Mouse (Mus musculus) neural tube, embryonic 15.5 days (tissue): ENCODE results near the gene Ctsd. TPM values are rescaled to one million over a fixed set of nuclear protein-coding genes. Genes with fewer than 3 reads are reported as not detected.
A peak's percentile ranks its signal among the peaks of the same experiment; 100 is the strongest.

ENCODE experiments used
- ATAC-seq: fragments of 200-750 bp; cut with Nextera tagmentation; 2 replicates; pipeline ENCODE4 v1.8.0; 2017; ENCODE audit warnings: mild to moderate bottlenecking, moderate TSS enrichment, moderate library complexity; ENCODE audit not compliant: low FRiP score
- H3K27ac ChIP-seq: fragments of 300-500 bp; sonication (generic); replicated peaks from 2 replicates; pipeline ENCODE4 v1.5.1; 2015; ENCODE audit warnings: mild to moderate bottlenecking, inconsistent platforms
- H3K27me3 ChIP-seq: fragments of 300-500 bp; sonication (generic); replicated peaks from 2 replicates; pipeline ENCODE4 v1.6.1; 2015; ENCODE audit warnings: inconsistent platforms
- H3K36me3 ChIP-seq: fragments of 300-500 bp; sonication (generic); 2 replicates; pipeline ENCODE4 v1.6.1; 2015; ENCODE audit warnings: inconsistent platforms
- H3K4me1 ChIP-seq: fragments of 300-500 bp; sonication (generic); 2 replicates; pipeline ENCODE4 v1.6.1; 2015; ENCODE audit warnings: inconsistent platforms
- H3K4me2 ChIP-seq: fragments of 300-500 bp; sonication (generic); 2 replicates; pipeline ENCODE4 v1.6.1; 2015; ENCODE audit warnings: inconsistent platforms, mild to moderate bottlenecking, moderate library complexity
- H3K4me3 ChIP-seq: fragments of 300-500 bp; sonication (generic); replicated peaks from 2 replicates; pipeline ENCODE4 v1.5.1; 2015; ENCODE audit warnings: mild to moderate bottlenecking, inconsistent platforms
- H3K9ac ChIP-seq: fragments of 300-500 bp; sonication (generic); replicated peaks from 2 replicates; pipeline ENCODE4 v1.6.1; 2015; ENCODE audit warnings: mild to moderate bottlenecking, inconsistent platforms
- H3K9me3 ChIP-seq: fragments of 300-500 bp; sonication (generic); replicated peaks from 2 replicates; pipeline ENCODE4 v1.6.1; 2016; ENCODE audit warnings: inconsistent platforms
- WGBS: fragments of 180-500 bp; shearing (Covaris S2); methylation state at CpG from one replicate; pipeline ENCODE4 v1.1.7; 2015; ENCODE audit warnings: mixed read lengths; 5-methylcytosine and 5-hydroxymethylcytosine counted together
- polyA plus RNA-seq: library from polyadenylated mRNA; unstranded; fragments of >200 nt; fragmentation: Nextera tagmentation; extraction: Ambion mirVana; gene quantifications from 2 replicates; pipeline ENCODE4 v1.2.1, GENCODE M21; 2015

Ctsd gene
- polyA plus RNA-seq, 1 experiment from 2014 or later: 304 TPM

DNA sequence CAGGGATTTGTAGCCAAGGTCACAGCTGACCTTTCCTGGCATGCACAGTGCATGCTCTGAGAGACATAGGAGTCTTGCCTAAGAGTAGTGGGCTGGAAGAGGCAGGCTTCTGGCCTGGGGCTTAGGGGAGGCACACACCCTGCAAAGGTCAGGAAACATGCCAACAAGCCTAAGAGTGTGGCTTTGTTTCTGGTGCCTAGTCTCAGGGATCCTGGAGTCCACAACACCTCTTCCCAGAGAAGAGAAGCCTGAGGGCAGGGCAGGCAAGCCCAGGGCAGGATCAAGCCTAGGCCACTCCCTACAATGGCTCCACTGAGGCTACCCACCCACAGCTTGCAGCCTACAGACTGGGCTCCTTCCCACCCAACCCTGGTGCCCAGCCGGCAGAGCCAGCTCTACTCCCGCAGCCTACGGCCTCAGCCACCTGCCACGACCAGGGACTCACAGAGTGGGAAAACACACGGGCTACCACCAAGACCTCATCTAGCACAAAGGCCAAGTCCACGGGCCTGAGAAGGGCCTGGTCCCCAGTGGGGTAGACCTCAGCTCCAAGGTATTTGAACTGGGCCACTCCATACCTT, 1.1 kb downstream of the Ctsd start:
- Histone ChIP-seq H3K27me3 (no peaks in the 10 kb centered on the region), H3K27ac (no peak overlapping the region), H3K9ac (peak overlapping the region; percentile 86), H3K9me3 (no peaks in the 10 kb centered on the region), H3K4me3 (peak overlapping the region; percentile 86), H3K36me3 (peaks cover 38% of the 10 kb centered on the region), H3K4me1 (peaks cover 30% of the 10 kb centered on the region), H3K4me2 (peak overlapping the region; percentile 91)
- no peak for ATAC-seq
- 66% methylated on average over 6 of the region's 6 CpGs for WGBS

DNA sequence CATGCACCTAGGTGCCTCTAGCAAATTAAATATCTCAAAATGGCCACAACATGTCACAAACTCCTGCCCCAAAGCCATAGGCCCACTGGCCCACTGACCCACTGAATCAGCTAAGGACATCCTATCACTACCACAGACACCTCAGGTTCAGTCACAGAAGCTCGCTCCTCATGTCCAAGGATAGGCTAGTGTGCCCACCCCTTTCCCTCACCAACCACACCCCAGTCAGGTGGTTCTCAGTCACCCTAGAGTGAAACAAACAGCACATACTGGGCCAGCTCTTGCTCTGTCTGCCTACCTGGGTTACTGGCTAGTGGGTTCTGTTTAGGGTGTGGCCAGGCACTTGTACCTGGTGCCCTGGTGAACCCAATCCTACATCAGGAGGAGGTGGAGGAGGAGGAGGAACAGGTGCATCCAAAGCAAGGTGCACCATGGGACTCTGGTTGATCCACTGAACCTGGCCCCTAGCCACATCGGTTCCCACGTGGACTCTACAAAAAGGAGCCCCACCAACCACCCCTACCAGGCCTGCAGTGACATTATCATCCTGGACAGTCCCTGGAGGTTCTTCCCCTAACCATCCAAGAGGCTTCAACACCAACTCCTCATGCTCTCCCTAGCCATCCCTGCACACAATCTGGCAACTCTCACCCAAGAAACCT, 2.0 kb downstream of the Ctsd start:
- WGBS: 90% methylated on average over 3 of the region's 3 CpGs
- Histone ChIP-seq H3K27ac (no peak overlapping the region), H3K27me3 (no peaks in the 10 kb centered on the region), H3K4me3 (peak overlapping the region; percentile 86; the same call in 1 of the 2 replicates), H3K4me2 (peak overlapping the region; percentile 91), H3K36me3 (peaks cover 46% of the 10 kb centered on the region), H3K9ac (peak overlapping the region; percentile 86; the same call in 1 of the 2 replicates), H3K4me1 (peaks cover 30% of the 10 kb centered on the region), H3K9me3 (no peaks in the 10 kb centered on the region)
- no peak for ATAC-seq

DNA sequence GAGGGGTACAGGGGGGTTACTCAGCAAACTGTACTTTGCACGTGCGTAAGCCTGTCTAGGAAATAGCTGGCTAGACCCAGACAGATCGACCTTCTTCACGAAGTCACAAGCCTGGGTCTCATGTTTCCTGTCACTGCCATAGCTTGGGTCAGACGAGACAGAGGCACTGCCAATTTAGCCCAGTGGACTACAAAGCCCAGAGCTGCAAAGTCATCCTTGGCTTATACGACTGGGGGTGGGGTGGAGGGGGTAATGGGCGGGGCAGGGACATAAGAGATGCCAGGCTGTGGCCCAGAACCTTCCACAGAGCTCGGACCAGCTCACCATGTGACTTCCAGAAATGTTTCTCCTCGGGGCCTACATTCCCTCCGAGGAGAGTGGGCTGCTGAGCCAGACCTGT, 3.5 kb downstream of the Ctsd start:
- Histone ChIP-seq H3K36me3 (peaks cover 62% of the 10 kb centered on the region), H3K4me2 (no peak overlapping the region), H3K27ac (no peak overlapping the region), H3K27me3 (no peaks in the 10 kb centered on the region), H3K9ac (no peak overlapping the region), H3K4me1 (peaks cover 30% of the 10 kb centered on the region), H3K4me3 (no peak overlapping the region), H3K9me3 (no peaks in the 10 kb centered on the region)
- no peak for ATAC-seq
- 89% methylated on average over 10 of the region's 10 CpGs for WGBS

DNA sequence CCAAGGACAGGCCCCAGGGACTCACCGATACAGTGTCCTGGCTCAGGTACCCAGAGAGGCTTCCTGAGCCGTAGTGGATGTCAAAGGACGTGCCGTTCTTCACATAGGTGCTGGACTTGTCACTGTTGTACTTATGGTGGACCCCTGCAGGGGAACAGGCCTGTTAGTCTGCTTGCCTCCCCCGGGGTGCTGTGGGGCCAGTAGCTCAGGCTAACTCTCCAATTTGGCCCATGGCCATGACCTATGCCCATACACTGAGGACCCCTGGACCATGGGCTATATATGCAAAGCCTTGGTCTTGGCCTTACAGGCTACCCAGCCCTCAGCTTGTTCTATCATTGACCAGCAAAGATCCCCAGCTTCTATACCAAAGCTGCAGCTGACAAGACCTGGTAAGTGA, 5.3 kb downstream of the Ctsd start, which contains the start of gene Gm49369:
Gene Gm49369, minus strand, starts transcription at position 101 of the 400 bp plus-strand sequence.
- Histone ChIP-seq H3K27me3 (no peaks in the 10 kb centered on the region), H3K4me2 (no peak within 1 kb of the TSS), H3K27ac (no peak within 1 kb of the TSS), H3K9ac (no peak within 1 kb of the TSS), H3K36me3 (peaks cover 79% of the 10 kb centered on the region), H3K9me3 (no peaks in the 10 kb centered on the region), H3K4me3 (no peak within 1 kb of the TSS), H3K4me1 (peaks cover 25% of the 10 kb centered on the region)
- 96% methylated on average over 5 of the region's 5 CpGs for WGBS
- ATAC-seq: no peak

DNA sequence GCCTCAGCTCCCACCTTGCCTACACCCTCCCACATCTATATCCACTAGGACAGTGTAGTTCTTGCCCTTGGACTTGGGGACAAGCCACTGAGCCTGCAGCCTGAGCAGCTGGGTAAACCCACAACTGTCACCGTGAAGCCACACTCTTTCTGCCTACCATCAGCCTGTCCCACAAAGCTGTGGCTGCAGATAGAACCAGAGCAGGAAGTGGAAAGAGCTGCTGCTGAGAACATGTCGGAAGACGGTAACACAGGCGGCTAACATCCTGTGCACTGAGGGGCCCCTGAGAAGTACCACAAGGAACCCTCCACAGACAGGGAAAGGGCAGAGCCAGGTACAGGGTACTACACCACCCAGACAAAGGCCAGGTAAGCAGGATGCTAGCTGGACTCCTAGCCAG, 6.7 kb downstream of the Ctsd start:
- Histone ChIP-seq H3K4me1 (peaks cover 12% of the 10 kb centered on the region), H3K36me3 (peaks cover 93% of the 10 kb centered on the region), H3K27ac (no peak overlapping the region), H3K9me3 (no peaks in the 10 kb centered on the region), H3K27me3 (no peaks in the 10 kb centered on the region), H3K4me3 (no peak overlapping the region), H3K4me2 (no peak overlapping the region), H3K9ac (no peak overlapping the region)
- WGBS: 97% methylated on average over 4 of the region's 4 CpGs
- ATAC-seq: no peak

DNA sequence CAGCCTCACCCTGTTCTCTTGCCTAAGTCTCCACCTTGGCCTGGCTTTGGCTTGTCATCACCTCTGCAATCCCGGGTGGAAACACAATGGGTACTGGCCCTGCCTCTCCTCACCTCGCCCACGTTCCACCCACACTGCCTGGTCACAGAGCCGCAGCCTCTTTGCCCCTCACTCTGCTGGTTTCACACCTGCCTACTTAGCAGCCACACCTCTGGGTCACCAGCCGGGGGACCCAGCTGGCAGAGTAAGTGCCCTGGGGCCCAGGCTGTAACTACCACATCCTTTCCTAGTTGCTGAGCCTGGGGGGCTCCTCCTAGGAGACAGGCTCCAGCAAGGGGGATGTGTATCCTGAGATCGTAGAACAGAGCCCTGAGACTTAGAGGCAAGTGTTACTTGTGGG, 8.7 kb downstream of the Ctsd start:
- Histone ChIP-seq H3K4me1 (no peaks in the 10 kb centered on the region), H3K36me3 (peaks cover 92% of the 10 kb centered on the region), H3K4me2 (no peak overlapping the region), H3K9me3 (no peaks in the 10 kb centered on the region), H3K27ac (no peak overlapping the region), H3K4me3 (no peak overlapping the region), H3K27me3 (peaks cover 3% of the 10 kb centered on the region), H3K9ac (no peak overlapping the region)
- ATAC-seq: no peak
- 93% methylated on average over 6 of the region's 6 CpGs for WGBS

DNA sequence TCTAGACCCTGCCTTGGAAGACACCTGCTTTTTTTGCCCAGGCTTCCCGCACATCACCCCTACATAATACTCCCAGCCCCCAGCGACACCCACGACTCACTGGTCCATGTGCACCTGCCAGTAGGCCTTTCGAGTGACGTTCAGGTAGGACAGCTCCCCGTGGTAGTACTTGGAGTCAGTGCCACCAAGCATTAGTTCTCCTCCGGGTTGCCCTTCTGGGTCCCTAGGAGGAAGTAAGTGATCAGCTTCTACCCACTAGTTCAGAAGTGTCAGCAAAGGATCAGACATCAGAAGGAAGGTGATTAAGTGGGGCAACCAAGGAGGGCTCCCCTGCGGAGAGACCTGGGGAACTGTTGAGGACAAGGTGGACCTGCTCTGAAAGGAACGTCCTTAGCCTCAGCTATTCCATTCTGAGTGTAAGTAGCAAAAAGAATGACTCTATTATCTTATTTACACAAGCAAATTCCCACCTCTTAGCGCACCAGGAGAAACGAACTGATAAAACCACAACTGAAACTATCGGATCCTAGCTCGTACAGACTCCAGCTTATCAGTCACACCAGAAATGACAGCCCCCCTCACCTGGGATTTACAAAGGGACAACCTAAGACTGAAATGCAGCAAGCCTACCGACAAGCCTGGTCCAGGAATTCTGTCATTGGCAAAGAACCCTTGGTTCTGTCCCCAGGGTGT, 10.5 kb downstream of the Ctsd start:
- H3K27me3 ChIP-seq: peaks cover 20% of the 10 kb centered on the region
- peaks cover 74% of the 10 kb centered on the region for H3K36me3 ChIP-seq
- no peak overlapping the region for H3K4me2 ChIP-seq
- no peaks in the 10 kb centered on the region for H3K9me3 ChIP-seq
- H3K4me1 ChIP-seq: peaks cover 3% of the 10 kb centered on the region
- 91% methylated on average over 14 of the region's 14 CpGs for WGBS
- no peak overlapping the region for H3K4me3 ChIP-seq
- no peak overlapping the region for H3K9ac ChIP-seq
- no peak for ATAC-seq
- H3K27ac ChIP-seq: no peak overlapping the region

DNA sequence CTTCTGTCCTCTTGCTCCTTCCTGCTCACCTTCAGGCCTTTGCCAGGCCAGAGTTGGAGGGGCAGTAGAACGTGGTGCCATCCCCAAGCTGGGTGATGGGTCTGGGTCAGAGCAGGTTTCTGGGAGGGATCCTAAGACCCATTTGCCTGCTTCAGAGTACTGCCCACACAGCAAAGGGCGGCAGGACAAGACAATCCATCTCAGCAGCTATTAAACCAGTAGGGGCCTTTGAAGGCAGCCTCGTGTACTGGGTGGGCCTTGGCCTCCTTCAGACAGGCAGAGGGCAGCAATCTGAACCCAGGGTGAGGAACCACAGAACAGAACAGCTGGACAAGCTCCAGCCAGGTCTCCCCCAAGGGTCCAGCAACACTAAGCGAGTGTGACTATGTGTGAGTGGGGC, 11.7 kb downstream of the Ctsd start:
- ATAC-seq: no peak
- Histone ChIP-seq H3K9ac (no peak overlapping the region), H3K27ac (no peak overlapping the region), H3K4me3 (no peak overlapping the region), H3K9me3 (no peaks in the 10 kb centered on the region), H3K36me3 (peaks cover 61% of the 10 kb centered on the region), H3K4me2 (no peak overlapping the region), H3K27me3 (peaks cover 33% of the 10 kb centered on the region), H3K4me1 (peaks cover 16% of the 10 kb centered on the region)
- WGBS: 81% methylated on average over 4 of the region's 4 CpGs

DNA sequence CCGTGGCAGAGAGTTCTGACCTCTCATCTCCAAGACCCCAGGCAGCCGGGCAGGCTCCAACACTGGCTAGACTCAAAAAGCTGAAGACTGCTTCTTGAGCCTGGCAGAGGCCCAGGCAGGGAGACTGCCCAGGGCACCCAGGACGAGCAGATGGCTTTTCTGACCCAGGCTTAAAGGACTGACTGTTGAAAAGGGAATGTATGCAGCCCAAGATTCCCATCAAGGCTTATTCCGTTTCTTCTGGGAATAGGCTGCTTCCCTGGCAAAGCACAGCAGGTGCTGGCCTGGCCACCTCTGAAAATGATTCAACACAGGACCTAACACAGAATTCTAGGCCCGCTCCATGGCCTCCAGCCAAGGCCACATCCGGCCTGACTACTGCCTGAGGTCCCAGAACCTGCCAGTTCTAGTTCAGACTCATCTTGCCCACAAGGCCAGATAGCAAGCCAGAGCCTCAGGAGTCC, 12.5 kb downstream of the Ctsd start:
- H3K27me3 ChIP-seq: peaks cover 41% of the 10 kb centered on the region
- H3K36me3 ChIP-seq: peaks cover 53% of the 10 kb centered on the region
- no peak overlapping the region for H3K4me2 ChIP-seq
- no peak overlapping the region for H3K9ac ChIP-seq
- ATAC-seq: no peak
- WGBS: 83% methylated on average over 6 of the region's 6 CpGs
- no peak overlapping the region for H3K4me3 ChIP-seq
- no peaks in the 10 kb centered on the region for H3K9me3 ChIP-seq
- peaks cover 17% of the 10 kb centered on the region for H3K4me1 ChIP-seq
- H3K27ac ChIP-seq: no peak overlapping the region

DNA sequence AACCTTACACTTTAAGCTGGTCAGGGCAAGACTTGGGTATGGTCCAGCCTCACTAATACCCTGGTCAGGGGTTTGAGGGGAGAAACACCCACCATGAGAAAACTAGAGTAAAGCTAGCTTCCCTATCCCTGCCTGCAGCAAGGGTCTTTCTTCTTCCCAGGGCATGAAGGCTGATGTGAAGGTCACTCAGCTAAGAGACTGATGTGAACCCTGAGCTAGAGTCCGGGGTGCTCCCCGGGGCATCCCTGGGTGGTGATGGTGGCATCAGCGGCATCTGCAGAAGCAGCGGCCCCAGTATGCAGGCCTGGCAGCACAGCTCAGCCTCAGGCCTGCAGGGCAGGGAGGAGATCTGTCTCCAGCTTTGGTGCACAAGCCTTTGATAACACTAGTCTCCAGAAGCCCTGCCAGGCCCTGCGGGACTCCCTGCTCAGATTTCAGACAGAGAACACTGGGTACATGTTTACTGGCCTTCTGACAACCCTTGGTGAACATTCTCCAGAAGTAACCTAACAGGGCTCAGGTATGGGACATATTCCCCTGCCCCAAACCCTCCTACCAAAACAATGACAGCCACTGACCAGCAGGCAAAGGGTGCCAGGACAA, 13.3 kb downstream of the Ctsd start:
- no peak for ATAC-seq
- no peaks in the 10 kb centered on the region for H3K9me3 ChIP-seq
- no peak overlapping the region for H3K4me2 ChIP-seq
- H3K9ac ChIP-seq: no peak overlapping the region
- H3K4me3 ChIP-seq: no peak overlapping the region
- peaks cover 17% of the 10 kb centered on the region for H3K4me1 ChIP-seq
- H3K27ac ChIP-seq: no peak overlapping the region
- peaks cover 45% of the 10 kb centered on the region for H3K36me3 ChIP-seq
- peaks cover 49% of the 10 kb centered on the region for H3K27me3 ChIP-seq
- 90% methylated on average over 5 of the region's 5 CpGs for WGBS

DNA sequence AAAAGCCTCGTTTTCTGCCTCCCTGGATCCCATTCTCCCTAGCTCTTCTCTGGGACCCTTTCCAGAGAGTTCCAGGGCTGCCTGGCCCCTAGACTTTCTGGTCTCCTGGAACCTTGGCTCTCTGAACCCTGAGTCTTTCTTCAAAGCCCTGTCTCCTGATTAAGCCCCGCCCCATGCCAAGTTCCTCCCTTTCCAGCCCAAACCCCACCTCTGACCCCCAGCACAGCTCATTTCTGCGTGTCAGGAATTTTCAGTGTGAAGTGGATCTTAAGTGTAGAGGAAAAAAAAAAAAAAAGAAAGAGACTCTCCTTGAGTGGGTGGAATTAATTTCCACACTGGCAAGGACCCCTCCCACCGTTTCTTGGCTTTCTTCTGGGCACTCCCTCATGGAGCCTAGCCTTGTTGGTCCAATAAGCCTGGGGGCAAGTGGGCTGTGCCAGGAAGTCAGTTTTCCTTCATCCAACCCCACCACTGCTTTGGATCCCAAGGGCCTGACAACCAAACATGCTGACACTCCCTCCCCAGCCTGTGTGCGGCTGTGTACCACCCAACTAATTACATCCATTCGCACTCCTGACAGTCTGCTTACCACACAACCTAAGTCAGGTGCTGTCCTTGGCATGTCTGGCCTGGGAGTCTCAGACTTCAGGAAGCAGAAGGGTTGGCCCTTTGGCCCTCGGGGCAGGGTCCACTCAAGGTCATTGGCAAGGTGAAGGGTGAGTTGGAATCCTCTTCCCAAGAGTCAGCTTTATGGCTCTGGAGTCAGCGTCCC, 14.0 kb downstream of the Ctsd start, which contains the start of gene Ifitm10:
Gene Ifitm10, minus strand, starts transcription at position 113 of the 772 bp plus-strand sequence.
- H3K27me3 ChIP-seq: peaks cover 51% of the 10 kb centered on the region
- peaks cover 17% of the 10 kb centered on the region for H3K4me1 ChIP-seq
- no peak within 1 kb of the TSS for H3K27ac ChIP-seq
- peaks cover 38% of the 10 kb centered on the region for H3K36me3 ChIP-seq
- H3K4me3 ChIP-seq: peak within 1 kb of the TSS; percentile 46; the same call in 1 of the 2 replicates
- no peaks in the 10 kb centered on the region for H3K9me3 ChIP-seq
- H3K9ac ChIP-seq: no peak within 1 kb of the TSS
- WGBS: 71% methylated on average over 8 of the region's 8 CpGs
- peak within 1 kb of the TSS; percentile 81 for H3K4me2 ChIP-seq
- no peak for ATAC-seq
